Mouse (Mus musculus): ENCODE measurements around the gene 4931440F15Rik.
"Not testable (repeated sequence)": the region's sequence is repeated elsewhere in the genome, so short reads cannot be mapped to it uniquely, and the experiment has no call there.

The 4931440F15Rik gene

GRCm38 (mm10) chr11:29825271-29825718 is at the start of gene 4931440F15Rik:
TSS of gene 4931440F15Rik (minus strand) at chr11:29825668.
- DNase-seq (ENCODE audit: low spot score in 2 of 2): not testable (repeated sequence)

DNA sequence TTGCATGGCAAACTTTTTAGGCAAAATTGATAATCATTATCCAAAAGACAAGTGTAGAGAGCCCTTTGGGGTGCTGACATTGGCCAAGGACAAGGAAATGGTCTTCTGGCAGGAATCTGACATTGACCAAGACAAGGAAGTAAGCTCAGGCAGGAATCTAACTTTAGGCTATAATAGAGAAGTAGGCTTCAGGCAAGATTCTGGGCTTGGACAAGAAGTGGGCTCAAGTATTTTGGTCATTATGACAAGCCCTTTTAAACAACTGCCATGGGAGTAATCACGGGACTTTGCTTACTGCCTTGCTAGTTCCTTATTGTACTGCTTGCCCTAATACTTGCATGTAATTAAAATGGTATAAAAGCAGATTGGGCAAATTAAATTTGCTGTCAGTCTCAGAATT is 49.3 kb upstream of the 4931440F15Rik start:
- not testable (repeated sequence) for DNase-seq (ENCODE audit: low spot score in 2 of 2)

GRCm38 (mm10) chr11:29870174-29870573 is 44.7 kb upstream of the 4931440F15Rik start:
- no peak for DNase-seq (ENCODE audit: low spot score in 2 of 2)

GRCm38 (mm10) chr11:29864269-29864668 is 38.8 kb upstream of the 4931440F15Rik start:
- DNase-seq (ENCODE audit: low spot score in 2 of 2): no peak

- DNase-seq (ENCODE audit: low spot score in 2 of 2): peak; percentile 59 to 62
Measured at GRCm38 (mm10) chr11:29861750-29862397, 36.4 kb upstream of the 4931440F15Rik start.

DNA sequence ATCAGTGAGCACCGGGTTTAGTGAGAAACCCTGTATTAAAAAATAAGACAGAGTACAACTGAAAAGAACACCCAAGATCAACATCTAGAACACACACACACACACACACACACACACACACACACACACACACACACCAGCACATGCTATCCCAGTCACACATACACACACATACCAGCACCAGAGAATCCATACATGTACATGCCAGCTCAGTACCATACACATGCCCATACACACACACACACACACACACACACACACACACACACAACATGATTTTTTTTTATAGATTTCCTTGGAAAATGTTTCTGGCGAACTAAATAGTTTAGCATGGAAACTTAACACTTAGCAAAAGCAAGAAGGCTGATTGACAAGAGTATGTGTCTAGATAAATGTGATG is 35.6 kb upstream of the 4931440F15Rik start:
- no peak for DNase-seq (ENCODE audit: low spot score in 2 of 2)

- no peak for DNase-seq (ENCODE audit: low spot score in 2 of 2)
Measured at GRCm38 (mm10) chr11:29840606-29841227, 15.2 kb upstream of the 4931440F15Rik start.

- no peak for DNase-seq (ENCODE audit: low spot score in 2 of 2)
Measured at GRCm38 (mm10) chr11:29839781-29840180, 14.3 kb upstream of the 4931440F15Rik start.

DNA sequence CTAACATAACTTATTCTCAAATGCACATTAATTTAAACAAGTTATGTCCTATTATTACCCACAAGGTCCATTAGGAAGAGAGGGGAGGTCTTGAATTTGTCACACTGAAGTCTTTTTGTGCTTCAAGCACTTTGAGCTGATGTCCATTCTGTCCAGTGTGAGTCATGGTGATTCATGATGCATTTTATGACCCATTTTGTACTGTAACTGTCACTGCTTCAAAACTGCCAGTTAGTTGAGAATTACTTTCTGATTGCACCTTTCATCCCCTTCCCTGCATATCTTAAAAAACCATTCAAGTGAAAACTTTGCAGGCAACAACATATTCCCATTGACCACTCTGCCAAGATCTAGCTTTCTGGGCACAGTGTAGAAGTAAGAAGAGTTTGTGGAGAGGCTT is 11.6 kb upstream of the 4931440F15Rik start:
- no peak for DNase-seq (ENCODE audit: low spot score in 2 of 2)

DNA sequence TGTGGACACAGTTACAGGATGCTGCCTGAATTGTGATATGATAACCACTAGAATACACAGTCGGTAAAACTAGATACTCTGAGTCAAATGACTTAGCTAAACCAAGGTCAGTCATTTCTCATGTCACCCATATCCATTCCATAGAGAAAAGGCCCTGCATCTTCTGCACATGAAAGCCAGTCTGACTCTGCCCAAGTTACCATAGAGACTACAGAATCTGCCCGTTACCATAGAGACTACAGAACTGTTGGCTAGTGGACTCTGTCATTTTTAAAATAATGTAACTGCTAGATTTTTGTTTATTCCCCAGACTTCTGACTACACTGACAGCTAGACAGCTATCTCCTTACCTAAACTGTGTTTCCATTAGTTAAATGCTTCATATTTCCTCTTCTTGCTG is 2.3 kb upstream of the 4931440F15Rik start:
- no peak for DNase-seq (ENCODE audit: low spot score in 2 of 2)

GRCm38 (mm10) chr11:29826001-29826400 is 533 bp upstream of the 4931440F15Rik start:
- DNase-seq (ENCODE audit: low spot score in 2 of 2): no peak

GRCm38 (mm10) chr11:29824474-29825270 is 796 bp downstream of the 4931440F15Rik start:
- DNase-seq (ENCODE audit: low spot score in 2 of 2): peak in 1 of 2 experiments; percentile 43

- DNase-seq (ENCODE audit: low spot score in 2 of 2): no peak
Measured at GRCm38 (mm10) chr11:29823141-29823540, 2.3 kb downstream of the 4931440F15Rik start.

DNA sequence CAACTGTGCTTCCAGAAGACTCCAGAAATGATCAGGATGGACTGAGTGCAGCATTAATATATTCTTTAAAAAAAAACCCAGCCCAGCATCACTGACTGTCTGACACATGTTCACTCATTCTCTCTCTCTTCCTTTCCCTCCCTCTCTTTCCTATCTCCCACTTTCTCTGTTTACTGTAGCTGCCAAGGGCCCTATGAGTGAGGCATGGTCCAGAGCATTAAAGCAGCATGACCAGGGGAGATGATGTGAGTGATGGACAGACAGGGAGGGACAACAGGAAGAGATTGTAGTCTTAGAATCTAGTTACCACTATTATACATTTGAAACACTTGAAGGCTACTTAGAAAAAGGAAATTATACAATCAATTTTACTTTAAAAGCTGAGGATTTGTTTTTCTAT is 9.8 kb downstream of the 4931440F15Rik start:
- DNase-seq (ENCODE audit: low spot score in 2 of 2): no peak

- DNase-seq (ENCODE audit: low spot score in 2 of 2): no peak
Measured at GRCm38 (mm10) chr11:29815261-29815660, 10.2 kb downstream of the 4931440F15Rik start.

DNA sequence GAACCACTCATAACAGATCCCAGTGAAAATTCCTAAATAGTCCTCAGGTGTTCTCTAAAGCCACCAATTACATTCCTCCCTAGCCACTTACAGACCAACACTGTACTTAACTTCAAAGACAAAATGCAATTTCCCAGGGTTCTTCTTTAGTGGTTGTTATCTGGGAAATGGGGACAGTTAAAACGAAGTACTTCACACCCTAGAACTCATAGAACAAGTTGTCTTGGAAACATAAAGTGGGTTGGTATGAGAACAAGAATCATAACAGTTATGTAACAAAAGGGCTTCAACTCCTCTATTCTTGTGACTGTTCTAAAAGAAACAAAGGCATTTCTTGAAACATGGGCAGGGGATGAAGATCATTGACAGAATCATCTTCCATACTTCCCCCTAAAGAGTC is 12.2 kb downstream of the 4931440F15Rik start:
- DNase-seq (ENCODE audit: low spot score in 2 of 2): no peak

GRCm38 (mm10) chr11:29812475-29812874 is 13.0 kb downstream of the 4931440F15Rik start:
- no peak for DNase-seq (ENCODE audit: low spot score in 2 of 2)

- peak in 1 of 2 experiments; percentile 55 for DNase-seq (ENCODE audit: low spot score in 2 of 2)
Measured at GRCm38 (mm10) chr11:29810324-29810723, 15.1 kb downstream of the 4931440F15Rik start.

- no peak for DNase-seq (ENCODE audit: low spot score in 2 of 2)
Measured at GRCm38 (mm10) chr11:29808981-29809589, 16.4 kb downstream of the 4931440F15Rik start.

GRCm38 (mm10) chr11:29808173-29808980 is 17.1 kb downstream of the 4931440F15Rik start:
- peak; percentile 67 to 78 for DNase-seq (ENCODE audit: low spot score in 2 of 2)

- DNase-seq (ENCODE audit: low spot score in 2 of 2): no peak
Measured at GRCm38 (mm10) chr11:29807325-29807724, 18.1 kb downstream of the 4931440F15Rik start.

All from right cerebral cortex, postnatal 10 days (tissue).